Mouse (Mus musculus) megakaryocyte, embryonic 14.5 days (primary cell): ENCODE data around the gene Mgll. TPM values are rescaled to one million over a fixed set of nuclear protein-coding genes. Genes with fewer than 3 reads are reported as not detected.

ENCODE experiments used
- H3K27me3 ChIP-seq: replicated peaks from 2 replicates; pipeline ENCODE3; 2012; ENCODE audit warnings: inconsistent platforms
- H3K36me3 ChIP-seq: replicated peaks from 2 replicates; pipeline ENCODE3; 2012; ENCODE audit warnings: low read length, inconsistent platforms, mixed read lengths
- H3K4me1 ChIP-seq: 2 replicates; pipeline ENCODE4 v1.6.1; 2012; ENCODE audit warnings: inconsistent platforms
- H3K4me3 ChIP-seq: replicated peaks from 2 replicates; pipeline ENCODE3; 2012; ENCODE audit warnings: moderate library complexity, mild to moderate bottlenecking, inconsistent platforms
- H3K9me3 ChIP-seq: 2 replicates; pipeline ENCODE4 v1.6.1; 2012; ENCODE audit warnings: inconsistent platforms
- FLI1 ChIP-seq: IDR thresholded peaks from 2 replicates; pipeline ENCODE4 v1.6.1; 2012; ENCODE audit warnings: low read length, inconsistent platforms, mixed read lengths
- GATA1 ChIP-seq: IDR thresholded peaks from 3 replicates; pipeline ENCODE4 v1.6.1; 2012; ENCODE audit warnings: mixed read lengths, low read length, inconsistent platforms, borderline replicate concordance
- polyA plus RNA-seq: library from polyadenylated mRNA; stranded (reverse); fragments of >175 nt; gene quantifications from 2 replicates; pipeline ENCODE4 v1.2.3, GENCODE M21; 2012; ENCODE audit warnings: low replicate concordance; ENCODE audit not compliant: insufficient read depth

Mgll gene
- polyA plus RNA-seq, 1 experiment = 6.7 TPM

DNA sequence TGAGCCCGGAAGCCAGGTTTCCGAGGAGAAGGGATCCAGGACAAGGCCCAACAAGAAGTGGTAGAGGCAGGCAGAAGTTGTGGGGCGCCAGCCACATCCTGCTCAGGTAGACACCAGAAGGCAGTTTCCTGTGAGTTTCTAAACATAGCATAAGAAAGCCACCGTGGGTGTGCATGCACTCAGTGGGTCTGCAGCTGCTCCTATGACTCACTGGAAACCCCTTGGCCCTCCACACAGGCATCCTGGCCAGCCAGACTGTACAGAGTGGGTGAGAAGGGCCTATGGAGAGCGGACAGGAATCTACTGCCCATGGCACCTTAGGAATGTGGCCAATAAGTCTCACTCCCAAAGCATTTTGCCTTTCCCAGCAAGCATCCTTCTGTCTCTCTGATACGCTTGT is 45.5 kb downstream of the Mgll start:
- TF ChIP-seq GATA1 (no peak), FLI1 (no peak)
- Histone ChIP-seq H3K36me3 (no peaks in the 10 kb centered on the region), H3K9me3 (peaks cover 8% of the 10 kb centered on the region; the same call in 1 of the 2 replicates)

GRCm38 (mm10) chr6:88770300-88770904 is 46.2 kb downstream of the Mgll start:
- no peaks in the 10 kb centered on the region for H3K36me3 ChIP-seq
- TF ChIP-seq GATA1 (no peak), FLI1 (no peak)

More for the DNA sequence above, 45.5 kb downstream of the Mgll start:
- H3K27me3 ChIP-seq = peaks cover 60% of the 10 kb centered on the region
- peaks cover 33% of the 10 kb centered on the region for H3K4me1 ChIP-seq
- H3K4me3 ChIP-seq = no peak overlapping the region

DNA sequence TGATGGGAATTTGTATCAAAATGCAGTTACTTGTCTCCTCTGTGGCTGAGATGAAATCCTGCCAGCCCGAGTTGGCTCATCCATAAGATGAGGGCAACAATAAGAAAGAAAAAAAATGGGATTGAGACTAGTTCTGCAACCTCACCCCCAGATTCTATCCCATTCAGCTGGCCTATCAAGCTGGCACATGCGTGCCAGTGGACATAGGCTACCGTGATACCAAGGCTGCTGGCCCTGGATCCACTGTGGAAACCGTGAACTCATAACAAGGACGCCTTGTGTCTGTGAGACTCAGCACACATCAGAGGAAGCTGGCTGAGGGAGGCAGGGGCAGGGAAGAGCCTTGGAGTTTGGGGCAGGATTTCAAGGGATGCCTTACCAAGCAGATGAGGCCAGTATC is 46.8 kb downstream of the Mgll start:
- H3K9me3 ChIP-seq = peaks cover 8% of the 10 kb centered on the region; the same call in 1 of the 2 replicates
- H3K27me3 ChIP-seq = peaks cover 67% of the 10 kb centered on the region
- H3K4me3 ChIP-seq = no peak overlapping the region
- TF ChIP-seq GATA1 = no peak
- TF ChIP-seq FLI1 = no peak
- H3K36me3 ChIP-seq = no peaks in the 10 kb centered on the region
- H3K4me1 ChIP-seq = peaks cover 26% of the 10 kb centered on the region

More at GRCm38 (mm10) chr6:88770300-88770904, 46.2 kb downstream of the Mgll start:
- H3K27me3 ChIP-seq = peaks cover 66% of the 10 kb centered on the region
- H3K4me3 ChIP-seq = no peak overlapping the region
- peaks cover 26% of the 10 kb centered on the region for H3K4me1 ChIP-seq
- peaks cover 8% of the 10 kb centered on the region; the same call in 1 of the 2 replicates for H3K9me3 ChIP-seq

- Histone ChIP-seq H3K36me3 (no peaks in the 10 kb centered on the region), H3K9me3 (peaks cover 8% of the 10 kb centered on the region; the same call in 1 of the 2 replicates), H3K27me3 (peaks cover 72% of the 10 kb centered on the region), H3K4me1 (peaks cover 24% of the 10 kb centered on the region), H3K4me3 (no peak overlapping the region)
- TF ChIP-seq FLI1 = no peak
- no peak for TF ChIP-seq GATA1
Observed at GRCm38 (mm10) chr6:88772041-88772440, 47.8 kb downstream of the Mgll start.

DNA sequence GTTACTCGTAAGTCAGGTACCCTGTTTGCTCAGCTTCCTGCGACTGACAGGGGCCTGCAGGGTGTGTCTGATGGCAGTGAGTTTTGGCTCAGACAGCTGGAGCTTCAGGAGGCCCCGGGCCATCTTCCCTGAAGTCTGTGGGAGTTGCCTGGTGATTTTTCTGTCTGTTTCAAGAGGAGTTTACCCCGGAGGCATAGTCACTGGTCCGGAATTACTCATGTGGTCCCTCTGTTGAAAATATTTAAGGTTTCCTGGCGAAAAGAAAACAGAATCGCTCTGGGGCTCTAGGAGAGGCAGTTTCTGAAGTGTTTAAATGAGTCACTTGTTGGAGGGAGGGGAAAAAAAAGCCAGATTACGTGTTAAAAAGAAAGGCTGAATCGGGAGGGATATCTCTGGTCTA is 49.8 kb downstream of the Mgll start:
- Histone ChIP-seq H3K27me3 (peaks cover 65% of the 10 kb centered on the region), H3K9me3 (peaks cover 4% of the 10 kb centered on the region; the same call in 1 of the 2 replicates), H3K4me1 (peaks cover 8% of the 10 kb centered on the region), H3K36me3 (no peaks in the 10 kb centered on the region), H3K4me3 (no peak overlapping the region)
- TF ChIP-seq FLI1 = no peak
- no peak for TF ChIP-seq GATA1

DNA sequence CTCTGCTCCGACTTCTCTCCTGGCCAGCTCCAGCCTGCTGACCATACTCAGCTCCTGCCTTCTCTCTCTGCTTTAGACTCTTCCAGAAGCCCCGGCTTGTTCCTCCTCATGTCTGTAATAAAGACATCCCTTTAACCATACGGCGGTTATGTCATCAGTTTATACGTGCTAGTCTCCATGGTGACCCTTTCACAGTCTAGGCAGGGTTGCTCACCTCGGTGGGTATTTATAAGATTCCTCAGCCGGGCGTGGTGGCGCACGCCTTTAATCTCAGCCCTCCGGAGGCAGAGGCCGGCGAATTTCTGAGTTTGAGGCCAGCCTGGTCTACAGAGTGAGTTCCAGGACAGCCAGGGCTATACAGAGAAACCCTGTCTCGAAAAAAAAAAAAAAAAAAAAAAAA is 51.1 kb downstream of the Mgll start:
- H3K4me3 ChIP-seq = no peak overlapping the region
- TF ChIP-seq FLI1 = no peak
- TF ChIP-seq GATA1 = no peak
- no peaks in the 10 kb centered on the region for H3K36me3 ChIP-seq
- no peaks in the 10 kb centered on the region; the same call in 1 of the 2 replicates for H3K4me1 ChIP-seq
- peaks cover 60% of the 10 kb centered on the region for H3K27me3 ChIP-seq
- peaks cover 4% of the 10 kb centered on the region; the same call in 1 of the 2 replicates for H3K9me3 ChIP-seq

DNA sequence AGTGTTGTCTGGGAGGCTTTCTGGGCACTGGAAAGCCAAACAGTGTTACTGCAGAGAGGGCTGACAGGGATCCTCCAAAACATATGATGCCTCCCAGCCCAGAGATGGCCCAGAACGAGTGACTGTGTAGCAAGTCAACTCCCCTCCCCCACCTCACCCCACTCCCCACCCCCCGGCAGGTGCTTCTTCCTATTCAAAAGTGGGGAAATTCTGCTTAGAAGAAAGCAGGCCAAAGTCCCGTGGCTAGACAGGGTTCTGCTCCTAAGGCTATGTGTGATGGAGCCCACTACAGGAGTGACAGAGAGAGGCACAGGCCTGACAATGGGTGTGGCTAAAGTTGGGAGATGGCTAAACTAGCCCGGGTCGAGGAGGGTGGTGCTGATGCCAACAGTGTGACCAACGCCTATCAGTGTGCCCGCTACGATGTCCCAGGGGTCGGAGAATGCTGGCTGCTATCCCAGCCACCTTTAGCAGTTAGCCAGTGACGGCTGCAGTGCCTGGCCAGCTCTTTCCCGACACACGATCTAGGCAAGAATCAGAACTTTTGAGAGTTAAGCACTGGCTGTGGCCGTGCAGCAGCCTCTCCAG is 52.2 kb downstream of the Mgll start:
- no peaks in the 10 kb centered on the region for H3K4me1 ChIP-seq
- peaks cover 54% of the 10 kb centered on the region for H3K27me3 ChIP-seq
- TF ChIP-seq GATA1 = no peak
- H3K36me3 ChIP-seq = no peaks in the 10 kb centered on the region
- H3K9me3 ChIP-seq = peaks cover 4% of the 10 kb centered on the region; the same call in 1 of the 2 replicates
- no peak overlapping the region for H3K4me3 ChIP-seq

DNA sequence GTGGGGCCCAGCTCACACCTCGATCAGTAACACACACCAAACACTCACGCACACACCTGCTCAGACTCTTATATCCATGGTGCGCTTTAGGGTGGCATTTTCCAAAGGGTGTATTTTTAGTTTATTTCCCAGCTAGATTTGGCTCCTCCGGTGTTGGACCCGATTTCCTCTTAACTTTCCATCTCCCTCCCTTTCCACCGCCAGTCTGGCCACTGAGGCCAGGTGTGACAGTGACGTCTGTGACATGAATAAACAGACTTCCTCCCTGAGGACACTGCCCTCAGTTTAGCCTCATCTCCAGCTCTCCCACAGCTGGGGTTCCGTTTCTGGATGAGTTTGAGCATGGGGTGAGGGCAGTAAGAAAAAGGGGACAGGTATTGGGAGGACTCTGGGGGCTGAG is 52.8 kb downstream of the Mgll start:
- H3K27me3 ChIP-seq = peaks cover 52% of the 10 kb centered on the region
- TF ChIP-seq FLI1 (no peak), GATA1 (no peak)
- 0 out of 2 replicates have a peak, but pooled peaks cover under 1% of the 10 kb centered on the region for H3K9me3 ChIP-seq
- no peak overlapping the region for H3K4me3 ChIP-seq
- no peaks in the 10 kb centered on the region for H3K36me3 ChIP-seq
- H3K4me1 ChIP-seq = no peaks in the 10 kb centered on the region

DNA sequence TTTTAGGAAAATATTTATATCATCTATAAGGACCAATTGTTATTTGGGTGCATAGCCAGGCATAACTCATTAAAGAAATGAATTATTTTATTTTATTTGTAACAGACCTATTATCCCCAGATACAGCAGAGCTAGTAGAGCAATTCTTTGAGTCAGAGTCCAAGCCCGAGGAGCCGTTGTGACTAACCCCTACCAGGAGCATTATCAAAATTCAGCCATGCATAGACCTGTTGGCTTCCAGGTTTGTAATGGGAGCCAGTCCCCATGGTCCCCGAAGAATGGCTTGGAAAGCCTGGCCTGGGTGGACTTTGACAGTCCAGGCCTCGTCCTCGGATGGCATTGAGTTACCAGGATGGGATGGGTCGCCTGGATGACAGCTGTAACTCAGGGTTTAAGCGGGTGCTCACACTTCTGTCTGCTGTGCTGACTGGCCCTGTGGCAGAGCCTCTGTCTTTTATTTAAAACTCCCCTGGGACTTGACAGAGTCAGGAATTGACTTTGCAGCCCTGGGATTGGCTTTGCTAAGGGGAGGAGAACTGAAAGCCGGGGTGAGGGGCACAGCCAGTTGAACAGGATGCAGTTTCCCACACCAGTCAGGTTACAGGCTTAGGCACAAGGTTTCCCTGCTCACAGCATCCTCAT is 54.0 kb downstream of the Mgll start:
- Histone ChIP-seq H3K9me3 (no peaks in the 10 kb centered on the region), H3K36me3 (no peaks in the 10 kb centered on the region), H3K27me3 (peaks cover 49% of the 10 kb centered on the region), H3K4me1 (peaks cover 3% of the 10 kb centered on the region), H3K4me3 (no peak overlapping the region)
- TF ChIP-seq GATA1 = no peak
- TF ChIP-seq FLI1 = no peak

- H3K4me3 ChIP-seq = no peak overlapping the region
- TF ChIP-seq GATA1 (no peak), FLI1 (no peak)
- H3K36me3 ChIP-seq = no peaks in the 10 kb centered on the region
- no peaks in the 10 kb centered on the region for H3K9me3 ChIP-seq
- H3K27me3 ChIP-seq = peaks cover 38% of the 10 kb centered on the region
- H3K4me1 ChIP-seq = peaks cover 14% of the 10 kb centered on the region
Observed at GRCm38 (mm10) chr6:88779755-88780154, 55.5 kb downstream of the Mgll start.
